Mouse (Mus musculus) liver, embryonic 13.5 days (tissue): ENCODE results near the gene Ccdc142. TPM values are rescaled to one million over a fixed set of nuclear protein-coding genes. Genes with fewer than 3 reads are reported as not detected.

Source experiments
- ATAC-seq: fragments of 200-750 bp; cut with Nextera tagmentation; 2 replicates; pipeline ENCODE4 v1.8.0; 2017; ENCODE audit warnings: low read depth, mild to moderate bottlenecking, moderate number of reproducible peaks, moderate library complexity
- DNase-seq: peaks from one replicate; pipeline ENCODE4 v3.0.0; 2022
- H3K27ac ChIP-seq: fragments of 300-500 bp; sonication (generic); 2 replicates; pipeline ENCODE4 v1.5.1; 2015; ENCODE audit warnings: moderate library complexity, mild to moderate bottlenecking, inconsistent platforms
- H3K27me3 ChIP-seq: fragments of 300-500 bp; sonication (generic); 2 replicates; pipeline ENCODE4 v1.6.1; 2015; ENCODE audit warnings: mild to moderate bottlenecking, inconsistent platforms
- H3K36me3 ChIP-seq: fragments of 300-500 bp; sonication (generic); 2 replicates; pipeline ENCODE4 v1.6.1; 2015; ENCODE audit warnings: mild to moderate bottlenecking, inconsistent platforms
- H3K4me1 ChIP-seq: fragments of 300-500 bp; sonication (generic); replicated peaks from 2 replicates; pipeline ENCODE4 v1.6.1; 2015; ENCODE audit warnings: inconsistent platforms
- H3K4me2 ChIP-seq: fragments of 300-500 bp; sonication (generic); 2 replicates; pipeline ENCODE4 v1.6.1; 2015; ENCODE audit warnings: inconsistent platforms, mild to moderate bottlenecking, moderate library complexity
- H3K4me3 ChIP-seq: fragments of 300-500 bp; sonication (generic); replicated peaks from 2 replicates; pipeline ENCODE4 v1.5.1; 2015; ENCODE audit warnings: mild to moderate bottlenecking, inconsistent platforms
- H3K9ac ChIP-seq: fragments of 300-500 bp; sonication (generic); 2 replicates; pipeline ENCODE4 v1.6.1; 2015; ENCODE audit warnings: mild to moderate bottlenecking, inconsistent platforms
- H3K9me3 ChIP-seq: fragments of 300-500 bp; sonication (generic); replicated peaks from 2 replicates; pipeline ENCODE4 v1.6.1; 2016; ENCODE audit warnings: inconsistent platforms
- WGBS: fragments of 180-500 bp; shearing (Covaris S2); methylation state at CpG from one replicate; pipeline ENCODE4 v1.1.7; 2015; ENCODE audit not compliant: insufficient replicate concordance; 5-methylcytosine and 5-hydroxymethylcytosine counted together
- polyA plus RNA-seq: library from polyadenylated mRNA; unstranded; fragments of >200 nt; fragmentation: Nextera tagmentation; extraction: Ambion mirVana; gene quantifications from 2 replicates; pipeline ENCODE4 v1.2.1, GENCODE M21; 2015

Gene Ccdc142
- polyA plus RNA-seq, 1 experiment from 2014 or later, result 1.1 TPM

- 2% methylated on average over 39 of the region's 42 CpGs for WGBS
These were observed 15.0 kb upstream of the Ccdc142 start, which contains the start of gene Lbx2 for GRCm38 (mm10) chr6:83086121-83087035. Gene Lbx2, plus strand, starts transcription at chr6:83086367.

DNA sequence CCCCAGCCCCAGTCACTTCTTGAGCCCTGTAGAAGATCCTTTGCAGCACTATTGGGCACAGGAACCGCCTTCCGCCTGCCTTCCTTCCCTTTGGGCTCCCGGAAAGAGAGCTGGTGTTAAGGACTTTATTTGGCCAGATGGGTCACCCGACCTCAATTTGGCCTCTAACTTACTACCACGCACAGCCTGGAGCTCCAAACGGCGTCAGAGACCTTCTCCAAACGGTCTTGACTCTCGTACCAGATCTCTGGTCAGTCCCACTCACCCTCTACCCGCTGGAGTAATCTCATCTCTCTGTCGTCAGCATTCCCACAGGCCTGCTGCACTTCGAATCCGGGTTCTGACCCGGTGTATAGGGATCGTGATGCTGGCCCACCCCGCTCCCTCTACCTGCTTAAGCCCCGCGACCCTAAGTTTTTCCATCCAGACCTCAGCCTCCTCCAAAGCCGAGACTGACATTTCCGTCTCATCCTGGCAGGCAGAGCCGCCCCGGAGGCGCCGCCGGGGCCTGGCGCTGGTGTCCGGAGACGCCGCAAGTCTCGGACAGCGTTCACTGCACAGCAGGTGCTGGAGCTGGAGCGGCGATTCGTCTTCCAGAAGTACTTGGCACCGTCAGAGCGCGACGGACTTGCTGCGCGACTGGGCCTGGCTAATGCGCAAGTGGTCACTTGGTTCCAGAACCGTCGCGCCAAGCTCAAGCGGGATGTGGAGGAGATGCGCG is 14.0 kb upstream of the Ccdc142 start:
- peaks cover 15% of the 10 kb centered on the region for H3K4me1 ChIP-seq
- H3K4me3 ChIP-seq, result peak overlapping the region; percentile 33
- peaks cover 93% of the 10 kb centered on the region for H3K27me3 ChIP-seq
- H3K9ac ChIP-seq, result peak overlapping the region; percentile 13; the same call in 1 of the 2 replicates
- peak overlapping the region; percentile 51 for H3K4me2 ChIP-seq
- H3K9me3 ChIP-seq, result no peaks in the 10 kb centered on the region
- WGBS, result 4% methylated on average over 47 of the region's 47 CpGs
- DNase-seq (no peak), ATAC-seq (no peak)
- peaks cover under 1% of the 10 kb centered on the region; the same call in 1 of the 2 replicates for H3K36me3 ChIP-seq
- no peak overlapping the region for H3K27ac ChIP-seq

More at GRCm38 (mm10) chr6:83086121-83087035, 15.0 kb upstream of the Ccdc142 start, which contains the start of gene Lbx2:
- Histone ChIP-seq H3K4me2 (peak within 1 kb of the TSS; percentile 51), H3K27ac (no peak within 1 kb of the TSS), H3K27me3 (peaks cover 91% of the 10 kb centered on the region), H3K9me3 (no peaks in the 10 kb centered on the region), H3K4me3 (peak within 1 kb of the TSS; percentile 34; the same call in 1 of the 2 replicates), H3K4me1 (peaks cover 15% of the 10 kb centered on the region), H3K9ac (no peak within 1 kb of the TSS), H3K36me3 (peaks cover 8% of the 10 kb centered on the region)
- DNase-seq (no peak), ATAC-seq (no peak)

DNA sequence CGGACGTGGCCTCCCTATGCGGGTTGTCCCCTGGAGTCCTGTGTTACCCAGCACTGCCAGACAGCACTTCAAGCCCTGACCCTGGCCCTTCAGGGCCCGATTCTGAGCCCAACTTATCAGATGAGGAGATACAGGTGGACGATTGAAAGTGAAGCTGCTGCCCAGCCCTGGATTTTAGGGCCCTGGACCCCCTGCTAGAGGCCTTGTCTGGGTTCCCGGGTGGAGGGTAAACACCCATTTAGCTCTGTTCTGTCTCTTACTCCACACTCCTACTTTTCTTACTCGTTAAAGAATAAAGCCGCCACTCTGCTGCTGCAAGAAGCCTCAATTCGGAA is 13.5 kb upstream of the Ccdc142 start:
- peak overlapping the region; percentile 33 for H3K4me3 ChIP-seq
- WGBS, result 15% methylated on average over 9 of the region's 9 CpGs
- no peak overlapping the region for H3K27ac ChIP-seq
- 0 out of 2 replicates have a peak overlapping the region, but pooled peaks have one; percentile 13 for H3K9ac ChIP-seq
- H3K36me3 ChIP-seq, result no peaks in the 10 kb centered on the region
- H3K27me3 ChIP-seq, result peaks cover 93% of the 10 kb centered on the region
- ATAC-seq (no peak), DNase-seq (no peak)
- no peaks in the 10 kb centered on the region for H3K9me3 ChIP-seq
- peaks cover 15% of the 10 kb centered on the region for H3K4me1 ChIP-seq
- H3K4me2 ChIP-seq, result peak overlapping the region; percentile 51

- Histone ChIP-seq H3K4me2 (no peak overlapping the region), H3K27ac (no peak overlapping the region), H3K4me1 (peaks cover 3% of the 10 kb centered on the region; the same call in 1 of the 2 replicates), H3K9ac (no peak overlapping the region), H3K36me3 (no peaks in the 10 kb centered on the region), H3K9me3 (peaks cover 3% of the 10 kb centered on the region; the same call in 1 of the 2 replicates), H3K27me3 (peaks cover 68% of the 10 kb centered on the region), H3K4me3 (no peak overlapping the region)
- no peak for ATAC-seq
- WGBS, result 18% methylated on average over 6 of the region's 6 CpGs
- no peak for DNase-seq
These were observed 8.8 kb upstream of the Ccdc142 start for GRCm38 (mm10) chr6:83092416-83093127.

GRCm38 (mm10) chr6:83095968-83096367 is 5.4 kb upstream of the Ccdc142 start:
- ATAC-seq (no peak), DNase-seq (no peak)
- H3K9ac ChIP-seq, result no peak overlapping the region
- H3K36me3 ChIP-seq, result no peaks in the 10 kb centered on the region
- WGBS, result 39% methylated on average over 6 of the region's 6 CpGs
- H3K4me2 ChIP-seq, result no peak overlapping the region
- peaks cover 43% of the 10 kb centered on the region for H3K27me3 ChIP-seq
- no peak overlapping the region for H3K27ac ChIP-seq
- H3K9me3 ChIP-seq, result peaks cover 3% of the 10 kb centered on the region; the same call in 1 of the 2 replicates
- no peak overlapping the region for H3K4me3 ChIP-seq
- peaks cover 4% of the 10 kb centered on the region for H3K4me1 ChIP-seq

- H3K27me3 ChIP-seq, result peaks cover 27% of the 10 kb centered on the region
- peaks cover 25% of the 10 kb centered on the region for H3K4me1 ChIP-seq
- H3K27ac ChIP-seq, result no peak overlapping the region
- H3K36me3 ChIP-seq, result 0 out of 2 replicates have a peak, but pooled peaks cover under 1% of the 10 kb centered on the region
- H3K9me3 ChIP-seq, result peaks cover 3% of the 10 kb centered on the region; the same call in 1 of the 2 replicates
- no peak for DNase-seq
- H3K4me3 ChIP-seq, result no peak overlapping the region
- no peak for ATAC-seq
- WGBS, result 73% methylated on average over 2 of the region's 2 CpGs
- no peak overlapping the region for H3K4me2 ChIP-seq
- H3K9ac ChIP-seq, result no peak overlapping the region
These were observed 3.0 kb upstream of the Ccdc142 start for GRCm38 (mm10) chr6:83098411-83098810.

- WGBS, result under 1% methylated on average over 74 of the region's 74 CpGs
- H3K4me2 ChIP-seq, result peak overlapping the region; percentile 99
- DNase-seq (peak; percentile 73), ATAC-seq (peak; percentile 70)
- H3K9me3 ChIP-seq, result no peaks in the 10 kb centered on the region
- peaks cover 25% of the 10 kb centered on the region for H3K36me3 ChIP-seq
- peaks cover 11% of the 10 kb centered on the region; the same call in 1 of the 2 replicates for H3K27me3 ChIP-seq
- H3K9ac ChIP-seq, result peak overlapping the region; percentile 90
- peak overlapping the region; percentile 85 for H3K27ac ChIP-seq
- H3K4me3 ChIP-seq, result peak overlapping the region; percentile 81
- peaks cover 28% of the 10 kb centered on the region for H3K4me1 ChIP-seq
These were observed 521 bp downstream of the Ccdc142 start for GRCm38 (mm10) chr6:83101688-83102556.

GRCm38 (mm10) chr6:83103130-83103650 is 1.8 kb downstream of the Ccdc142 start:
- Histone ChIP-seq H3K4me1 (peaks cover 41% of the 10 kb centered on the region), H3K9ac (peak overlapping the region; percentile 90), H3K9me3 (no peaks in the 10 kb centered on the region), H3K36me3 (peaks cover 30% of the 10 kb centered on the region), H3K4me3 (peak overlapping the region; percentile 81), H3K4me2 (peak overlapping the region; percentile 99), H3K27me3 (0 out of 2 replicates have a peak, but pooled peaks cover 5% of the 10 kb centered on the region), H3K27ac (0 out of 2 replicates have a peak overlapping the region, but pooled peaks have one; percentile 13)
- ATAC-seq, result peak; percentile 6; the same call in 1 of the 2 replicates
- WGBS, result 68% methylated on average over 11 of the region's 11 CpGs
- DNase-seq, result no peak

- DNase-seq (no peak), ATAC-seq (no peak)
- Histone ChIP-seq H3K4me1 (peaks cover 46% of the 10 kb centered on the region), H3K4me2 (no peak overlapping the region), H3K36me3 (peaks cover 30% of the 10 kb centered on the region), H3K27ac (no peak overlapping the region), H3K27me3 (no peaks in the 10 kb centered on the region), H3K4me3 (no peak overlapping the region), H3K9ac (no peak overlapping the region), H3K9me3 (no peaks in the 10 kb centered on the region)
- 68% methylated on average over 4 of the region's 4 CpGs for WGBS
These were observed 2.8 kb downstream of the Ccdc142 start for GRCm38 (mm10) chr6:83104158-83104557.
